Mouse (Mus musculus) natural killer cell, adult 2 months (primary cell): ENCODE measurements around the gene Prl.
"Not testable (repeated sequence)": the region's sequence is repeated elsewhere in the genome, so short reads cannot be mapped to it uniquely, and the experiment has no call there.

Experiments
- DNase-seq, 2 experiments: peaks; one replicate each; pipeline ENCODE4 v3.0.0; 2022; ENCODE audit warnings: low spot score in 2 of 2

Gene Prl

DNA sequence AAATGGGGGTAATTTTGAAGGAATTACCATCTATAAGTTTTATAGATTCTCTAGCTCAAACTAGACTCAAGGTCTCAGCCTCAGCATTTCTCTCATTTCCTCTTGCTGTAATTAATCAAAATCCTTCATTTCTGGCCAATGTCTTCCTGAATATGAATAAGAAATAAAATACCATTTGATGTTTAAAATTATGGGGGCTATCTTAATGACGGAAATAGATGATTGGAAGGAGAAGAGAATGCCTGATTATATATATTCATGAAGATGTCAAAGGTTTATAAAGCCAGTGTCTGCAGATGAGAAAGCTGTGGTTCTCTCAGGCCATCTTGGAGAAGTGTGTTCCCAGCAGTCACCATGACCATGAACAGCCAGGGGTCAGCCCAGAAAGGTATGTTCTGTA lies at the start of gene Prl:
Gene Prl (plus strand): TSS at position 301 of the 400 bp plus-strand sequence.
- no peak for DNase-seq

DNA sequence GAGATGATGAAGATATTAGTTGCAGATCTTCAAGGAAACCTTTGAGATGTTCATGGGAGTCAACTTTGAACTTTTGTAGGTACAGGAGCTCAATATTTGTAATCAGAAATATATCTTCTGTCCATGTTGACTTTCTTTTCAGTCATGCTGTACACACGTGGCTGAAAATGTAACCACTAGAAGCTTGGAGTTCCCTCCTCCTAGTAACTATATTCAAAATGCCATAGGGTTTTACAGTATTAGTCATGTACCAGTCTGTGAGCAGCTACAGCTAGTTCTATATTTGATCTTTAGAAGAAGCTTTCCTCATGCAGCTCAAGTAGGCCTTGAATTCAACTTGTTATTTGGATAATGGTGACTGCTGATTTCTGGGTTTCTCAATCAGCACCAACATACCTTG lies 30.8 kb upstream of the Prl start:
- no peak for DNase-seq

DNA sequence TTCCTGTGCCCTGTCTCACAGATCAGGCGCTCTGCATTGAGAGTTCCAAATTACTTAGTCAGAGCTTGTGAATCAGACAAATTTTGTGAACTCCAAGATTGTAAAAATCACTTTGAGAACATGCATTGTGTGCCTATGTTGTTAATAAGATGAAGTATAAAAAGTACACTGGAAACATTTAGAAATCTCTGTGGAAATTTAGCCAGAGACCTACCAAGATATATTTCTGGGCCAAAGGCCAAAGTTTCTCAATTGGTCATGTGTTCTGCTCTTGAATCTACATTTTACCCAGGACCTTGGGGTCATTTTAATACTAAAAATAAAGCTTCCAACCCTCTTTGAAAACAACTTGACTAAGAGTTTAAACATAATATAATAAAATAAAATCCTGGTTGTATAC lies 30.0 kb upstream of the Prl start:
- DNase-seq: no peak

DNA sequence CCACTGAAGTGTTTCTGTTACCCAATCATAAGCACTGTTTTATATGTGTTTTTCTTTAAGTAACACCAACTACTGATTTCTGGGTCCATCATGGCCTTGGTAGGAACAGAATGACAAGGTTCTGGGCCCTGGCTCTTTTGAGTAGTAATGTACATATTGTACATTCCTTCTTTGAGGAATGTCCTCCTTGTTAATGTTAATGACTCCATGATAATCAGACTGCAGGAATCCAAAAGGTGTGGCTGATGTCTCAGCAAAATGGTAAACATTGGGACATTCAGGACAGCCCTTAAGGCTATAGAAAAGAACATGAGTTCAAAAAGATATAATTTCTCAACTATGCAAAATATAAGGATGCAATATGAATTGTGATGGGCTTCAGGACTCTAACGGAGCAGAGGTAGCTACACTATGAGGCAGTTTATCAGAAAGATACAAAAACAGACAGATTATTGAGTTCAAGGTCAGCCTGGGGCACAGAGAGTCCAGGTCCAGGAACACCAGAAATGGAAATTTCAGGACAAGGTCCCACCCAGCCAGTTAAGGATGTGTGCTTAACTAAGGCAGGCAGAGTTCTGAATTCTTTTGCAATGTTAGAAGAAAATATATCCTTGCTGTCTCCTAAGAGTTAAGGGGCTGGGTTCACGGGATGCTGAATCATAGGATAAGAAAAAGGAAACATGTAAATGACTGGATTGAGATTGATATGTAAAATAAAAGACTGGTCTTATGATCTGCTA lies 28.7 kb upstream of the Prl start:
- no peak for DNase-seq

DNA sequence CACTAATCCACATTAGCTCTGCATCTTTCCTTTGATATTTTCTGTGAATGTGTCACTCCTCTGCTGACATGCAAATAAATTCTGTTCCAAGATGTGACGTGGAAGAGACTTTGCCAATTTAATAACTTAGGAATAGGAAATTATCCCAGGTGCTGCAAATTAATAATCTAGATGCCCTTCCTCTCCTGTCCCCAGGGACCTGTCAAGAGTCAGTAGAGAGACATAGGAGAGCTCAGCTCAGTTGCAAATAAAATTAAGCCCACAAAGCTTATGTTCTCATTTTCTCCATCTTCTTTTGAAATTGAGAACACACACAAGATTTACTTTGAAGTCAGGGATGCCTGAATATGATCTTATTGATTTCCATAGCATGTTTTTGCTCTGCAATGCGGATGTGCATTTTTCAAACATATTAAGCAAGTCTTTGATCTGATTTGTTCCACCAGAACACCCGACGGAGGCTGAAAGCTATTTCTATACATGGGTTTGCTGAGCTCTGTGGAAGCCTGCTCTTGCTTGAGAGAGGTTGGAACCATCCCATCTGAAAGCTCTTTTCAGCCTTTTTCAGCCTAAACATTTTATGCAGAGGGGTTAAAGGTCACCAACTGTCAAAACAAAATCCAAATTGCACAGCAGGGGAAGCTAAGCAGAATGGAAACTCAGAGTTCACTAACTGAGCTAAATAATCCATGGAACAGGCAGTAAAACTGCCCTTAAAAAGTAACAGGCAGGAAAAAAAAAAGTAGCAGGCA lies 26.1 kb upstream of the Prl start:
- no peak for DNase-seq

DNA sequence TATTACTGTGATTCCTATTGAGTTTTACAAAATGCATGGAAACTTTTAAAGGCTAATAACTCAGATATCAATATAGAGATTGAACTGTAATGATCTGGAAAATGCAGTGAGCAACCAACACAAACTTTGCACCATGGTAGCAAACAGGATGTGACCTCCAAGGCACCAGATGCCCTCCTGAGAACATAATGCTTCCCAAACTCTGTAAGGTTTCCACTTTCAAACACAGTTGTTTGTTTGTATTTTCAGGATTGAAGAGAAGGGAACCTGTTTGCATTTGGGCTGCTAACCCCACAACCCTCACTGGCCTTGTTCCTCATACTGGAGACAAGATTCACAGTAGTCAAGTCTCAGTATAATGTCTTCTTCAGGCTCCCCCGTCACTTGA lies 25.5 kb upstream of the Prl start:
- no peak for DNase-seq

DNA sequence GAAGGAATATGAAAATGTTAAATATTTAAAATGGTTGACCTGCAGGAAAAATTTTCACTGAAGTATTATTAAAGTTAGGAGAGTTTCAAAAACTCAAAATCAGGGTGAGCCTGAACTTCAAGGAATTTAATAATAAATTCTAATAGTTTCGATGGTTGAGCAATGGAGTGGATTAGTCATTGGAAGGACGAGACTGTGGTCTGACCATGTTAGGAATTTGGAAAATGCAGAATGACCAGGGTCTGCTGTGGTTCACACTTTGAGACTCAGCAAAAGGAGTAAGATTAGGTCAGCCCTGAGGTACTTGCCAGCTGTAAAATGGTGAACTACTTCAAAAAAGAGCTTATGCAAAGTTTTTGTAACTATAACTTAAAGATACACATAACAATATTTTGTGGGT lies 24.4 kb upstream of the Prl start:
- no peak for DNase-seq

DNA sequence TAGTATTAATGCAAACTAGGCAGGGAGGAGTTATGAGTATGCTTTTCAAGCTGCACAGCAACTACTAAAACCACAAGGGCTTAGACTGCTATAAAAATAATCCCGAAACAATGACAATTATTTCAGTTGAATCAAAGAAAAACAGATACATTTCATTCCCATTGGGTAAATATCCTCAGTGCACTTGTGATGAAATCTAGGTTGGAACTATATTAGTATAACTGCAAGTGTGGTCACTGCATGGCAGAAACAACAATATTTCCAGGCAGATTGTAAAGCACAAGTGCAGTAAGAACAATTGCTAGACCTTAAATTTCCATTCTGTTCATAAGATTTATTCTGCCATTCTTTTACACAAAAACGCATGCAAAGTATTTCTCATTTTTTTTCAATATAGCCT lies 15.2 kb upstream of the Prl start:
- no peak for DNase-seq

DNA sequence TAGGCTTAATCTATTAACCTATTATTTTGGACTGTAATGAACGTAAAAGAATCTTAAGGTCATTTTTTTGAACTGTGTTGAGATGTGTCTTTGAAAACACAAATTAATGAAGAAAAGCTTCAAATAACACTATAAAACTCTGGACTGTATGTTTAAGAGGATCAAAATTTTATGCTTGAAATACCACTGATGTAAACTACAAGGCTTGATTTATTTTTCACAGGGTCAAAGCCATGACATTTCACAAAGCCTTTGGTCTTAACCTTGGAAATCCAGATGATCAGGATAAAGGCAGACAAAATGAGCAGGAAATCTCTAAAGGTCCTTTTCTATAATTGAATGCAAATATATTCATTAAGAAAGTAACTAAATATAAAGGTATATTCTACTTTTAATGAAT lies 14.0 kb upstream of the Prl start:
- no peak for DNase-seq

DNA sequence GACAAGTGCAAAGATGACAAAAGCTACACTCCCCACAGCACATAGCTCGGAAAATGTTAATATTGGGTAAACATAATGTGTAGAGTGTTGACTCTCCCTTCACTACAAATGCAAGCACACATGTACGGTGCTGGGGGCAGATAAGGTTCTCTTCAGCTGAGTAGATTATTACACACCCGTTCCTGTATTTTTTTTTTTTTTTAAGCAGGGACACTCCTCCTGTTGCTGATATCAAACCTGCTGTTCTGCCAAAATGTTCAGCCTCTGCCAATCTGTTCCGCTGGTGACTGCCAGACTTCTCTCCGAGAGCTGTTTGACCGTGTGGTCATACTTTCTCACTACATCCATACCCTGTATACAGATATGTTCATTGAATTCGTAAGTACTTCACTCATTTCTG lies 1.8 kb downstream of the Prl start:
- DNase-seq: no peak

DNA sequence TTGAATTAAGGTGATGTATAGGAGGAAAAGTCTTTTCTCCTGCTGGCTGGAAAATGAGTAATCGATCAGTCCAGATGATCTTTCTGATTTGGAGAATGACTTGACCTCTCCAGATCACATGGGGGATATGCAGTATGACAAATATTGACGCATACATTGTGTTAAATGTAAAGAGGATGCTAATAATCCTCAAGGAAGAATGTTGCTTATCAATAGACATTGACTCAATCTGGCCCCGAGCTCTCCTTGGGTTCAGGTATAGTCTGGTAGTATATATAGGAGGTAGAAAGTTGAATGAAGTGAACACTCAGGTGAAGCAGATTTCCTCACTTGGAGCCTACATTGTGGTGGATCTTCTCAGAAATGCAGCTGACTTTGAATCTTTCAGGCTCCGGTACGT lies 36.5 kb downstream of the Prl start, which contains the start of gene Prl3d1:
Gene Prl3d1 (plus strand): TSS at position 301 of the 400 bp plus-strand sequence.
- not testable (repeated sequence) for DNase-seq
